8 mouse cellular contexts compared by ENCODE assay signal in genomic region chr3:129204441-129205313, GRCm38 (mm10). TPM values are rescaled to one million over a fixed set of nuclear protein-coding genes. Genes with fewer than 3 reads are reported as not detected.
DNase-seq lines count a peak whose midpoint lies in the region; ATAC-seq and TF ChIP-seq lines count a peak whose summit lies in the region.

No protein-coding gene starts in this region.

- H3K4me1 ChIP-seq in limb, embryonic 13.5 days, result peaks cover 38% of the 10 kb centered on the region
- peaks cover 15% of the 10 kb centered on the region for H3K4me1 ChIP-seq in midbrain, embryonic 15.5 days

- no peak for ATAC-seq in CD4-positive, CD25-positive, alpha-beta regulatory T cell, adult 4 months
- peak; percentile 91 for ATAC-seq in limb, embryonic 13.5 days (ENCODE audit: low FRiP score, low read depth)
- ATAC-seq in midbrain, embryonic 15.5 days (replicated peaks), result peak; percentile 95

- intact Hi-C loops in gastrocnemius, adult 2 months (cut with DNase I), result loop anchor here (1.0 to 10.0 kb wide), 5 partner anchors 37 to 868 kb away; no protein-coding TSS in a partner anchor

- H3K4me3 ChIP-seq in gastrocnemius, adult 2 months, result peak overlapping the region; percentile 75
- peak overlapping the region; percentile 45 for H3K4me3 ChIP-seq in limb, embryonic 13.5 days
- H3K4me3 ChIP-seq in midbrain, embryonic 15.5 days, result peak overlapping the region; percentile 37

- H3K27ac ChIP-seq in gastrocnemius, adult 2 months, result peak overlapping the region; percentile 49
- H3K27ac ChIP-seq in limb, embryonic 13.5 days, result no peak overlapping the region
- no peak overlapping the region for H3K27ac ChIP-seq in midbrain, embryonic 15.5 days

- no peaks in the 10 kb centered on the region for H3K36me3 ChIP-seq in limb, embryonic 13.5 days
- H3K36me3 ChIP-seq in midbrain, embryonic 15.5 days (replicated peaks), result no peaks in the 10 kb centered on the region

- H3K9ac ChIP-seq in limb, embryonic 13.5 days, result peak overlapping the region; percentile 50; the same call in 1 of the 2 replicates
- no peak overlapping the region for H3K9ac ChIP-seq in midbrain, embryonic 15.5 days

- H3K4me2 ChIP-seq in limb, embryonic 13.5 days (replicated peaks), result peak overlapping the region; percentile 81
- H3K4me2 ChIP-seq in midbrain, embryonic 15.5 days, result peak overlapping the region; percentile 73

- WGBS in limb, embryonic 13.5 days, result under 1% methylated on average over 48 of the region's 48 CpGs
- under 1% methylated on average over 48 of the region's 48 CpGs for WGBS in midbrain, embryonic 15.5 days

- peak; percentile 96 for TF ChIP-seq CTCF in gastrocnemius, adult 2 months (IDR thresholded peaks at IDR 0.05)

- H3K9me3 ChIP-seq in limb, embryonic 13.5 days, result no peaks in the 10 kb centered on the region
- no peaks in the 10 kb centered on the region for H3K9me3 ChIP-seq in midbrain, embryonic 15.5 days

- peaks cover 95% of the 10 kb centered on the region for H3K27me3 ChIP-seq in limb, embryonic 13.5 days
- H3K27me3 ChIP-seq in midbrain, embryonic 15.5 days (replicated peaks), result peaks cover 81% of the 10 kb centered on the region

- DNase-seq in CD4-positive, CD25-positive, alpha-beta regulatory T cell, adult 2 months (ENCODE audit: low read depth, low spot score), result peak; percentile 26
- peak; percentile 27 for DNase-seq in c-Kit-positive CD71-positive TER-119-negative erythroid progenitor cells, embryonic 14.5 days (ENCODE audit: low read depth)
- peak; percentile 81 for DNase-seq in gastrocnemius, adult 2 months
- peak; percentile 39 for DNase-seq in induced T-regulatory cell, adult 2 months (ENCODE audit: low read depth)
- DNase-seq in testis, postnatal 14 days (ENCODE audit: low spot score), result peak; percentile 72

RNA-seq across cellular contexts. Expression of gene Pitx2, which starts 5.0 kb away (rescaled TPM):
- polyA plus RNA-seq in CD4-positive, CD25-positive, alpha-beta regulatory T cell, adult 4 months (2017; shearing (Covaris generic)), result under 1 TPM; 0.42 to 0.55 TPM
- total RNA-seq in gastrocnemius, adult 2 months (2021), result 1 to 10 TPM; 4.2 to 9.2 TPM
- polyA plus RNA-seq in limb, embryonic 13.5 days (2015; fragmentation: Nextera tagmentation; extraction: Ambion mirVana), result 21.2 and 26.3 TPM in 2 replicates
- polyA plus RNA-seq in midbrain, embryonic 15.5 days (2015; fragmentation: Nextera tagmentation; extraction: Ambion mirVana), result 41.0 and 60.5 TPM in 2 replicates

Comparison
In these comparisons a context has a peak if more than half of its experiments do, and no peak if none do; other contexts are left out.
1. DNase-seq: peak in every context shown above with its lines; median percentile 81 in gastrocnemius, adult 2 months; 72 in testis, postnatal 14 days; 39 in induced T-regulatory cell, adult 2 months; 27 in c-Kit-positive CD71-positive TER-119-negative erythroid progenitor cells, embryonic 14.5 days; 26 in CD4-positive, CD25-positive, alpha-beta regulatory T cell, adult 2 months.
2. RNA of gene Pitx2, which starts 5.0 kb away (polyA plus RNA-seq): 41.0 to 60.5 TPM in midbrain, embryonic 15.5 days and 21.2 to 26.3 TPM in limb, embryonic 13.5 days; 0.42 to 0.55 TPM in CD4-positive, CD25-positive, alpha-beta regulatory T cell, adult 4 months; every median in the first group is over 10 times any median in the second.
3. Peak in every context shown above with its lines, with median percentiles within 50 percentile points of each other: H3K4me3 ChIP-seq.